Mouse (Mus musculus): ENCODE data around the gene Speer2. TPM values are rescaled to one million over a fixed set of nuclear protein-coding genes. Genes with fewer than 3 reads are reported as not detected.

Gene Speer2
- not detected in 2 replicates for polyA plus RNA-seq (2014; fragmentation: Nextera tagmentation; extraction: Ambion mirVana)

DNA sequence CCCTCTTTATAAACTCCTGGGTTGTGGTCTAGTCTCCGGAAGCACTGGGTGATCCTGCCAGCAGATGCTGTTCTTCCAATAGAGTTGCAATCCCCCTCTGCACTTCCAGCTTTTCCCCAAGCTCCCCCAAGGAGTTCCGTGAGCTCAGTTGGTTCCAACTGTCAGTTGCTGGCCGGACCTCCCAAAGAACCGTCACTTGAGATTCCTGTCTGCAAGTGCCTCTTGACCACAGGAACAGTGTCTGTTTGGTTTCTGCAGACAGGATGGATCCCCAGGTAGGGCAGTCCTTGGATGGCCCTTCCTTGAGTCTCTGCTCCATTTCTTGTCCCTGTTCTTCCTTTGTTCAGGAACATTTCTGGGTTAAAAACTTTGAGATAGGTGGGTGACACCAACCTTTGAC lies at the start of gene Speer2:
Speer2 (minus strand) TSS at position 101 of the 400 bp plus-strand sequence.
- Histone ChIP-seq H3K36me3 (ENCODE audit: control insufficient read depth, insufficient read depth, low read length) (no peaks in the 10 kb centered on the region), H3K9me3 (ENCODE audit: control insufficient read depth, low read length) (no peaks in the 10 kb centered on the region), H3K4me1 (ENCODE audit: control insufficient read depth, insufficient read depth, low read length) (no peaks in the 10 kb centered on the region), H3K27me3 (ENCODE audit: control insufficient read depth, insufficient read depth, low read length) (no peaks in the 10 kb centered on the region), H3K4me3 (ENCODE audit: low read depth, low read length) (no peak within 1 kb of the TSS), H3K27ac (ENCODE audit: low read depth, low read length) (no peak within 1 kb of the TSS), H3K4me2 (ENCODE audit: low read depth, low read length) (no peak within 1 kb of the TSS), H3K9ac (replicated peaks; ENCODE audit: low read depth, low read length) (no peak within 1 kb of the TSS)
- ATAC-seq (ENCODE audit: low read depth) = no peak
- 97% methylated on average over 4 of the region's 4 CpGs for WGBS

DNA sequence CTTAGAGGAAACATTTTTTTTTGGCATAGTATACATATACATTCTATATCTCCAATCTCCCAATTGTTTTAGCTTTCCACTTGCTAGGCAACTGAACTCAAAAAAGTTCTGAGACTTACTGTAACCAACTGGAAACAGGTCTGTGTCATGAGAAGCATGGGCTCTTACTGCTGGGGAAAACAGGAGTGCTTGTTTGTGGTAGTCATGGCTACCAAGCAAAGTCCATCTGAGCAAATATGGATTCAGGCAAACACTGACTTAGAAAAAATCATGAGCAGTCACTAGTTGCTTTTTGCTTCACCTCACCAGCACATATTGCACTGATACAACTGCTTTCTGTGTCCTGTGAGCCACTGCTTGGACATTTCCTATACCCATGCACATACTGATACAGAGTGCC lies 40.8 kb upstream of the Speer2 start:
- ATAC-seq (ENCODE audit: low read depth) = no peak
- no peaks in the 10 kb centered on the region for H3K27me3 ChIP-seq (ENCODE audit: control insufficient read depth, insufficient read depth, low read length)
- no peak overlapping the region for H3K4me3 ChIP-seq (ENCODE audit: low read depth, low read length)
- H3K9ac ChIP-seq (replicated peaks; ENCODE audit: low read depth, low read length) = no peak overlapping the region
- H3K4me2 ChIP-seq (ENCODE audit: low read depth, low read length) = no peak overlapping the region
- H3K9me3 ChIP-seq (ENCODE audit: control insufficient read depth, low read length) = no peaks in the 10 kb centered on the region
- H3K36me3 ChIP-seq (ENCODE audit: control insufficient read depth, insufficient read depth, low read length) = no peaks in the 10 kb centered on the region
- no peaks in the 10 kb centered on the region for H3K4me1 ChIP-seq (ENCODE audit: control insufficient read depth, insufficient read depth, low read length)
- H3K27ac ChIP-seq (ENCODE audit: low read depth, low read length) = no peak overlapping the region

DNA sequence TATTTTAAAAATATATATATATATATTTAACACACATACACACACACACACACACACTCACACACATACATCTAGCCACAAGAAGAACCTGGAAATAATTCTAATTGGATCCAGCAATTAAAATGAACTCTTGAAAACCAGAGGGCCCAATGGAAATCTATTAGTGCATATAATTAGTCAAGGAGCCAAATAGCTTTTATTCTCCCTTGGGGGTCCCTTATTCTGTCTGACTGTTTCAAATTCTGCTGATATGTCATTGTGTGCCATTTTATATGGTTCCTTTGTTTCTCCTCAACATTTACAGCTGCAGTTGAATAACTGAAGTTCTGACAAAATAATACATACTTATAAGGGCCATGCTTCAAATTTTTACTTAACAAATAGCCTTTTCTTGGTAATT lies 17.2 kb upstream of the Speer2 start:
- ATAC-seq (ENCODE audit: low read depth) = peak; percentile 73
- H3K4me3 ChIP-seq (ENCODE audit: low read depth, low read length) = no peak overlapping the region
- H3K4me2 ChIP-seq (ENCODE audit: low read depth, low read length) = no peak overlapping the region
- H3K27ac ChIP-seq (ENCODE audit: low read depth, low read length) = no peak overlapping the region
- H3K27me3 ChIP-seq (ENCODE audit: control insufficient read depth, insufficient read depth, low read length) = no peaks in the 10 kb centered on the region
- no peaks in the 10 kb centered on the region for H3K4me1 ChIP-seq (ENCODE audit: control insufficient read depth, insufficient read depth, low read length)
- no peak overlapping the region for H3K9ac ChIP-seq (replicated peaks; ENCODE audit: low read depth, low read length)
- H3K36me3 ChIP-seq (ENCODE audit: control insufficient read depth, insufficient read depth, low read length) = no peaks in the 10 kb centered on the region
- no peaks in the 10 kb centered on the region for H3K9me3 ChIP-seq (ENCODE audit: control insufficient read depth, low read length)

DNA sequence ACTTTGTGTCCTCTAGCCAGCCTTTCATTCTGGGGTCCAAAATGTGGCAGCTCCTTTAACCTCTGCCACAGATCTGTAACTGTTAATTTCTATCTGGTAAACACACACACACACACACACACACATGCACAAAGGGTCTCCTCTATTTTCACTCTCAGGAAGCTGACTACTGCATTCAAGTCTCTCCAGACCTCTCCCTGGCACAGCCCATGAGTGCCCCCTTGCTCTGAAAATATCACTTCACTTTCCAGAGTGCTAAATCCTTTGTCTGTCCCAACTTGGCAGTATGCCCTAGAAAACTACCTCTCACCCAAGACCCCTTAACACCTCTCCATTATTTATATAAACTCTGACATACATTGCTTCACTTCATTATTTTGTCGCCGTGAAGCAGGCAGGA lies 26.9 kb downstream of the Speer2 start:
- no peaks in the 10 kb centered on the region for H3K27me3 ChIP-seq (ENCODE audit: control insufficient read depth, insufficient read depth, low read length)
- no peak overlapping the region for H3K4me3 ChIP-seq (ENCODE audit: low read depth, low read length)
- WGBS = 71% methylated on average over 2 of the region's 2 CpGs
- H3K27ac ChIP-seq (ENCODE audit: low read depth, low read length) = no peak overlapping the region
- H3K4me1 ChIP-seq (ENCODE audit: control insufficient read depth, insufficient read depth, low read length) = no peaks in the 10 kb centered on the region
- ATAC-seq (ENCODE audit: low read depth) = no peak
- H3K9ac ChIP-seq (replicated peaks; ENCODE audit: low read depth, low read length) = no peak overlapping the region
- H3K36me3 ChIP-seq (ENCODE audit: control insufficient read depth, insufficient read depth, low read length) = no peaks in the 10 kb centered on the region
- H3K4me2 ChIP-seq (ENCODE audit: low read depth, low read length) = no peak overlapping the region
- H3K9me3 ChIP-seq (ENCODE audit: control insufficient read depth, low read length) = no peaks in the 10 kb centered on the region

DNA sequence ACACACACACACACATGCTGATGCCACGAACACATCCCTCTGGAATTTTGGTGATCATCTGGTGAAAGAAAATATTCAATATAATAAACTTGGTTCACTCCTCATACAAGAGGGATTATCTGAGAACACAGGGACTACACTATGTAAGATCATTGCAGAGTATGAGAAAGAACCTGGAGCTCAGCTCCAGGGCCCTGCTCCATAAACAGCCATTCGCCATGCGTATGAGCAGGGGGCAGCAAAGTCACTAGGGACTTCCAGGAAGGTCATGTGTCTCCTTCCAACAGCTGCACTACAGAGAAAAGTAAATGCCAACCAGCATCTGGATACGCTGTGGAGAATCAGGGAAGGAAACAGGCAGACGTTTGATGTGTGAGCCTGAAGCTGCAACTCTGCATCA lies 49.9 kb downstream of the Speer2 start:
- Histone ChIP-seq H3K4me1 (ENCODE audit: control insufficient read depth, insufficient read depth, low read length) (no peaks in the 10 kb centered on the region), H3K9me3 (ENCODE audit: control insufficient read depth, low read length) (no peaks in the 10 kb centered on the region), H3K27me3 (ENCODE audit: control insufficient read depth, insufficient read depth, low read length) (no peaks in the 10 kb centered on the region), H3K27ac (ENCODE audit: low read depth, low read length) (no peak overlapping the region), H3K9ac (replicated peaks; ENCODE audit: low read depth, low read length) (no peak overlapping the region), H3K4me3 (ENCODE audit: low read depth, low read length) (no peak overlapping the region), H3K4me2 (ENCODE audit: low read depth, low read length) (no peak overlapping the region), H3K36me3 (ENCODE audit: control insufficient read depth, insufficient read depth, low read length) (no peaks in the 10 kb centered on the region)
- 75% methylated on average over 5 of the region's 5 CpGs for WGBS
- ATAC-seq (ENCODE audit: low read depth) = no peak
